Mouse (Mus musculus): ENCODE results near the gene Trnp1. TPM values are rescaled to one million over a fixed set of nuclear protein-coding genes. Genes with fewer than 3 reads are reported as not detected.

Trnp1 gene
- total and polyA plus RNA-seq, 2 experiments: 0.05 TPM; not detected in 1

GRCm38 (mm10) chr4:133497461-133498159 lies 740 bp downstream of the Trnp1 start:
- Histone ChIP-seq H3K4me1 (ENCODE audit: control insufficient read depth, insufficient read depth, low read length) (no peaks in the 10 kb centered on the region; the same call in 1 of the 2 replicates), H3K79me2 (ENCODE audit: control insufficient read depth, insufficient read depth, low read length) (no peaks in the 10 kb centered on the region), H3K36me3 (ENCODE audit: control insufficient read depth, insufficient read depth, low read length) (no peaks in the 10 kb centered on the region), H3K9ac (ENCODE audit: low read depth, low read length) (peak overlapping the region; percentile 23; the same call in 1 of the 2 replicates), H3K27me3 (ENCODE audit: control insufficient read depth, insufficient read depth, low read length) (peaks cover 26% of the 10 kb centered on the region), H3K4me3 (ENCODE audit: insufficient read depth, low read depth, low read length) (peak overlapping the region; percentile 41; the same call in 1 of the 2 replicates), H3K27ac (replicated peaks; ENCODE audit: insufficient read depth, low read depth, low read length) (no peak overlapping the region)
- WGBS: 3% methylated on average over 70 of the region's 70 CpGs
- TF ChIP-seq POLR2A (IDR thresholded peaks at IDR 0.05; ENCODE audit: extremely low read depth, insufficient read depth, low read length) (no peak), CTCF (IDR thresholded peaks at IDR 0.05; ENCODE audit: low read depth, low read length) (no peak)
- no peak for DNase-seq (ENCODE audit: extremely low read depth, low read depth, low spot score)

GRCm38 (mm10) chr4:133496738-133497445 lies 1.5 kb downstream of the Trnp1 start:
- no peak for TF ChIP-seq CTCF (IDR thresholded peaks at IDR 0.05; ENCODE audit: low read depth, low read length)
- no peak for TF ChIP-seq POLR2A (IDR thresholded peaks at IDR 0.05; ENCODE audit: extremely low read depth, insufficient read depth, low read length)
- WGBS: 23% methylated on average over 6 of the region's 6 CpGs
- Histone ChIP-seq H3K4me3 (ENCODE audit: insufficient read depth, low read depth, low read length) (no peak overlapping the region), H3K79me2 (ENCODE audit: control insufficient read depth, insufficient read depth, low read length) (no peaks in the 10 kb centered on the region), H3K4me1 (ENCODE audit: control insufficient read depth, insufficient read depth, low read length) (no peaks in the 10 kb centered on the region; the same call in 1 of the 2 replicates), H3K27me3 (ENCODE audit: control insufficient read depth, insufficient read depth, low read length) (peaks cover 26% of the 10 kb centered on the region), H3K9ac (ENCODE audit: low read depth, low read length) (no peak overlapping the region), H3K36me3 (ENCODE audit: control insufficient read depth, insufficient read depth, low read length) (no peaks in the 10 kb centered on the region), H3K27ac (replicated peaks; ENCODE audit: insufficient read depth, low read depth, low read length) (no peak overlapping the region)
- no peak for DNase-seq (ENCODE audit: extremely low read depth, low read depth, low spot score)

DNA sequence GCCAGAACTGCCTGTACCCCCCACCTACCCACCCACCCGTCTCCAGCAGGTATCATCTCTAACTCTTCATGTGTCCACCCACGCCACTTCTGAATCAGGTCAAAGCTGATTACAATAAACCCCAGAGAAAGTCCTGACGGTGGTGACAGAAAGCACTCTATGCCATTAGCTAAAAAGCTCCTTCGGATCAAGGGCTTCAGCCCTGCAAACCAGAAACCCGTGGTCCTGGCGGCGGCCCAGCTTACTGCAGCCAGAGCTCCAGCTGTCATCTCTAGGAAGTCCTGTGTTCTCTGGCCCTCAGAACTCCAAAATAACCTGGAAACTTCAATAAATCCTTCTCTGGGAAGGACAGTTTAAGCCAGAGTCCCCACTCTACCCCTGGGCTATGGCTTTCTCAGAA lies 2.6 kb downstream of the Trnp1 start:
- WGBS: 53% methylated on average over 7 of the region's 7 CpGs
- Histone ChIP-seq H3K9ac (ENCODE audit: low read depth, low read length) (no peak overlapping the region), H3K36me3 (ENCODE audit: control insufficient read depth, insufficient read depth, low read length) (no peaks in the 10 kb centered on the region), H3K4me3 (ENCODE audit: insufficient read depth, low read depth, low read length) (no peak overlapping the region), H3K27ac (replicated peaks; ENCODE audit: insufficient read depth, low read depth, low read length) (no peak overlapping the region), H3K4me1 (ENCODE audit: control insufficient read depth, insufficient read depth, low read length) (no peaks in the 10 kb centered on the region; the same call in 1 of the 2 replicates), H3K79me2 (ENCODE audit: control insufficient read depth, insufficient read depth, low read length) (no peaks in the 10 kb centered on the region), H3K27me3 (ENCODE audit: control insufficient read depth, insufficient read depth, low read length) (peaks cover 22% of the 10 kb centered on the region)
- DNase-seq (ENCODE audit: extremely low read depth, low read depth, low spot score): no peak
- TF ChIP-seq POLR2A (IDR thresholded peaks at IDR 0.05; ENCODE audit: extremely low read depth, insufficient read depth, low read length) (no peak), CTCF (IDR thresholded peaks at IDR 0.05; ENCODE audit: low read depth, low read length) (no peak)

- 66% methylated on average over 4 of the region's 4 CpGs for WGBS
- TF ChIP-seq CTCF (IDR thresholded peaks at IDR 0.05; ENCODE audit: low read depth, low read length) (no peak), POLR2A (IDR thresholded peaks at IDR 0.05; ENCODE audit: extremely low read depth, insufficient read depth, low read length) (no peak)
- Histone ChIP-seq H3K9ac (ENCODE audit: low read depth, low read length) (no peak overlapping the region), H3K79me2 (ENCODE audit: control insufficient read depth, insufficient read depth, low read length) (no peaks in the 10 kb centered on the region), H3K27me3 (ENCODE audit: control insufficient read depth, insufficient read depth, low read length) (peaks cover 19% of the 10 kb centered on the region), H3K36me3 (ENCODE audit: control insufficient read depth, insufficient read depth, low read length) (no peaks in the 10 kb centered on the region), H3K4me3 (ENCODE audit: insufficient read depth, low read depth, low read length) (no peak overlapping the region), H3K4me1 (ENCODE audit: control insufficient read depth, insufficient read depth, low read length) (no peaks in the 10 kb centered on the region; the same call in 1 of the 2 replicates), H3K27ac (replicated peaks; ENCODE audit: insufficient read depth, low read depth, low read length) (no peak overlapping the region)
- no peak for DNase-seq (ENCODE audit: extremely low read depth, low read depth, low spot score)
Observed at GRCm38 (mm10) chr4:133494867-133495266, 3.5 kb downstream of the Trnp1 start.

- 0% methylated on average over 12 of the region's 12 CpGs for WGBS
- Histone ChIP-seq H3K27me3 (ENCODE audit: control insufficient read depth, insufficient read depth, low read length) (peaks cover 19% of the 10 kb centered on the region), H3K36me3 (ENCODE audit: control insufficient read depth, insufficient read depth, low read length) (no peaks in the 10 kb centered on the region), H3K9ac (ENCODE audit: low read depth, low read length) (no peak overlapping the region), H3K4me1 (ENCODE audit: control insufficient read depth, insufficient read depth, low read length) (no peaks in the 10 kb centered on the region; the same call in 1 of the 2 replicates), H3K79me2 (ENCODE audit: control insufficient read depth, insufficient read depth, low read length) (no peaks in the 10 kb centered on the region), H3K4me3 (ENCODE audit: insufficient read depth, low read depth, low read length) (peak overlapping the region; percentile 53; the same call in 1 of the 2 replicates), H3K27ac (replicated peaks; ENCODE audit: insufficient read depth, low read depth, low read length) (peak overlapping the region; percentile 12; the same call in 1 of the 2 replicates)
- TF ChIP-seq CTCF (IDR thresholded peaks at IDR 0.05; ENCODE audit: low read depth, low read length) (peak; percentile 95), POLR2A (IDR thresholded peaks at IDR 0.05; ENCODE audit: extremely low read depth, insufficient read depth, low read length) (no peak)
- peak; percentile 72 for DNase-seq (ENCODE audit: extremely low read depth, low read depth, low spot score)
Observed at GRCm38 (mm10) chr4:133494432-133494831, 3.9 kb downstream of the Trnp1 start.

Measured in liver, adult 2 months (tissue).